Mouse (Mus musculus) lung, postnatal 0 days (tissue): Measurements from ENCODE around the gene Ndrg2.
A peak's percentile ranks its signal among the peaks of the same experiment; 100 is the strongest.

Experiments
- CTCF ChIP-seq: IDR thresholded peaks from 2 replicates; pipeline ENCODE4 v1.5.1; 2016; ENCODE audit warnings: antibody characterized with exemption, mild to moderate bottlenecking
- EP300 ChIP-seq: IDR thresholded peaks from 2 replicates; pipeline ENCODE4 v1.6.1; 2016; ENCODE audit warnings: antibody characterized with exemption, mild to moderate bottlenecking, control low read depth

- TF ChIP-seq CTCF (peak; percentile 97), EP300 (no peak; the same call in 1 of the 2 replicates)
These were observed 10.9 kb downstream of the Ndrg2 start for GRCm38 (mm10) chr14:51902806-51903710.
